Mouse (Mus musculus): ENCODE results near the gene Fsd1.

- TF ChIP-seq CTCF (IDR thresholded peaks at IDR 0.05; ENCODE audit: low read depth, low read length) (no peak), GATA1 (IDR thresholded peaks at IDR 0.05; ENCODE audit: borderline replicate concordance, low read length) (no peak), POLR2AphosphoS5 (IDR thresholded peaks at IDR 0.05; ENCODE audit: insufficient replicate concordance, low read depth, low read length) (no peak), TAL1 (conservative IDR thresholded peaks at IDR 0.05; ENCODE audit: low read depth, low read length) (no peak), GATA2 (IDR thresholded peaks at IDR 0.05; ENCODE audit: borderline replicate concordance, low read depth, low read length) (no peak)
These were observed 23.0 kb downstream of the Fsd1 start for GRCm38 (mm10) chr17:56009088-56009961.
